Mouse (Mus musculus) small intestine, adult 2 months (tissue): ENCODE results near the gene C5ar2. TPM values are rescaled to one million over a fixed set of nuclear protein-coding genes. Genes with fewer than 3 reads are reported as not detected.
"Not testable (repeated sequence)": the region's sequence is repeated elsewhere in the genome, so short reads cannot be mapped to it uniquely, and the experiment has no call there.

Experiments used
- H3K27ac ChIP-seq: fragments of 200-500 bp; 2 replicates; pipeline ENCODE4 v1.5.1; 2012; ENCODE audit warnings: low read depth, low read length, control low read depth, inconsistent platforms; ENCODE audit not compliant: insufficient read depth
- H3K27me3 ChIP-seq: fragments of 200-500 bp; 2 replicates; pipeline ENCODE4 v1.6.1; 2012; ENCODE audit warnings: mild to moderate bottlenecking, moderate library complexity, low read length, inconsistent platforms; ENCODE audit not compliant: control insufficient read depth, insufficient read depth
- H3K36me3 ChIP-seq: fragments of 200-500 bp; 2 replicates; pipeline ENCODE4 v1.6.1; 2012; ENCODE audit warnings: mild to moderate bottlenecking, low read length, control low read depth, inconsistent platforms; ENCODE audit not compliant: control insufficient read depth, insufficient read depth
- H3K4me1 ChIP-seq: fragments of 200-500 bp; 2 replicates; pipeline ENCODE4 v1.6.1; 2012; ENCODE audit warnings: low read length, inconsistent platforms, mixed read lengths; ENCODE audit not compliant: control insufficient read depth, insufficient read depth, insufficient read length
- H3K4me3 ChIP-seq: fragments of 200-500 bp; 2 replicates; pipeline ENCODE4 v1.5.1; 2012; ENCODE audit warnings: low read depth, mild to moderate bottlenecking, control low read depth, inconsistent platforms, low read length, moderate library complexity
- CTCF ChIP-seq: fragments of 200-500 bp; IDR thresholded peaks from 2 replicates; pipeline ENCODE4 v1.5.1; 2012; ENCODE audit warnings: low read depth, mild to moderate bottlenecking, control low read depth, inconsistent platforms, low read length, moderate library complexity, mixed read lengths; ENCODE audit not compliant: insufficient replicate concordance, insufficient read length; ENCODE audit errors: extremely low read depth
- POLR2A ChIP-seq: fragments of 200-500 bp; IDR thresholded peaks from 2 replicates; pipeline ENCODE4 v1.6.1; 2012; ENCODE audit warnings: low read depth, mild to moderate bottlenecking, control low read depth, inconsistent platforms, low read length, moderate library complexity
- WGBS: fragments of 180-500 bp; shearing (Covaris S2); methylation state at CpG from one replicate; pipeline ENCODE4 v1.1.7; 2018; 5-methylcytosine and 5-hydroxymethylcytosine counted together
- polyA plus RNA-seq: library from polyadenylated mRNA; depleted of rRNA; stranded (reverse); fragments of >200 nt; gene quantifications from 2 replicates; pipeline ENCODE4 v1.2.3, GENCODE M21; 2012

The C5ar2 gene
- polyA plus RNA-seq, 1 experiment = 0.32 TPM

DNA sequence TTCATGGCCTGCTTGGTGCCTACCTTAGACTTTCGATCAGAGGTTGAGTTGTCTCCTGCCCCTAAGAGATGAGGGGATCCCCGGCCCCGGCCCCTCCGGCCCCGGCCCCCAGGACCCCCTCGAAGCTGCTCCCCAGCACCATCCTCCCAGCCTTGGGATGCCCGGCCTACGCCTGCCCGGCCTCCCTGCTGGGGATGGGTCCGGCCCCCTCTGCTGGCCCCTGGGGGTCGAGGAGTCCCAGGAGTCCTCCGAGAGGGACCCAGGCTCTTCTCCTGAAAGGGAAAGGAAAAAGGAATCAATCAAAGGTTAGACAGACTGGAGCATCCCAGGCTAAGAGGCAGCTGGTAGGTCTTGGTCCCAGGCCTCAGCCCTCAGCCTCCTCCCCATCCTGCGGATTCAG is 38.4 kb upstream of the C5ar2 start:
- Histone ChIP-seq H3K4me3 (no peak overlapping the region), H3K4me1 (no peaks in the 10 kb centered on the region), H3K27ac (no peak overlapping the region), H3K27me3 (no peaks in the 10 kb centered on the region), H3K36me3 (peaks cover 53% of the 10 kb centered on the region)
- TF ChIP-seq CTCF (no peak), POLR2A (no peak)
- WGBS = 94% methylated on average over 13 of the region's 13 CpGs

DNA sequence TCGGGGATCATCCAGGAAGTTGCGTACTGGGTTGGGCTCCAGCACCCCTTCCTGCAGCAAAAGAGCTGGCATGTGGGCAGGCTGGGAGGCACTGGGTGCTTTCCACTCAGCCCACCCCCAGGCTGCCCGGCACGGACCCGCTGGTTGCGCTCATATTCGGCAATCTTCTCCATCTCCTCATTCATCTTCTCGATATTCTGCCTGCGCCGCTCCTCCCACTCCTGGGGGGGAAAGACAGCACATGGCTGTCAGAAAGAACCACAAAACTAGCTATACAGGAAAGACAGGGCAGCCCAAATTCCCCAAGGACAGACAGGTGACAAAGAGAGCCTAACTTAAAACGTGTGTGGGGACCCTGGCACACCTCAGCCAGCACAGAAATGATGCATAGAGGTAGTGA is 36.8 kb upstream of the C5ar2 start:
- peaks cover 62% of the 10 kb centered on the region for H3K36me3 ChIP-seq
- no peak overlapping the region for H3K27ac ChIP-seq
- peaks cover 7% of the 10 kb centered on the region; the same call in 1 of the 2 replicates for H3K4me1 ChIP-seq
- H3K27me3 ChIP-seq = no peaks in the 10 kb centered on the region
- WGBS = 89% methylated on average over 11 of the region's 11 CpGs
- no peak for TF ChIP-seq CTCF
- TF ChIP-seq POLR2A = no peak
- H3K4me3 ChIP-seq = no peak overlapping the region

DNA sequence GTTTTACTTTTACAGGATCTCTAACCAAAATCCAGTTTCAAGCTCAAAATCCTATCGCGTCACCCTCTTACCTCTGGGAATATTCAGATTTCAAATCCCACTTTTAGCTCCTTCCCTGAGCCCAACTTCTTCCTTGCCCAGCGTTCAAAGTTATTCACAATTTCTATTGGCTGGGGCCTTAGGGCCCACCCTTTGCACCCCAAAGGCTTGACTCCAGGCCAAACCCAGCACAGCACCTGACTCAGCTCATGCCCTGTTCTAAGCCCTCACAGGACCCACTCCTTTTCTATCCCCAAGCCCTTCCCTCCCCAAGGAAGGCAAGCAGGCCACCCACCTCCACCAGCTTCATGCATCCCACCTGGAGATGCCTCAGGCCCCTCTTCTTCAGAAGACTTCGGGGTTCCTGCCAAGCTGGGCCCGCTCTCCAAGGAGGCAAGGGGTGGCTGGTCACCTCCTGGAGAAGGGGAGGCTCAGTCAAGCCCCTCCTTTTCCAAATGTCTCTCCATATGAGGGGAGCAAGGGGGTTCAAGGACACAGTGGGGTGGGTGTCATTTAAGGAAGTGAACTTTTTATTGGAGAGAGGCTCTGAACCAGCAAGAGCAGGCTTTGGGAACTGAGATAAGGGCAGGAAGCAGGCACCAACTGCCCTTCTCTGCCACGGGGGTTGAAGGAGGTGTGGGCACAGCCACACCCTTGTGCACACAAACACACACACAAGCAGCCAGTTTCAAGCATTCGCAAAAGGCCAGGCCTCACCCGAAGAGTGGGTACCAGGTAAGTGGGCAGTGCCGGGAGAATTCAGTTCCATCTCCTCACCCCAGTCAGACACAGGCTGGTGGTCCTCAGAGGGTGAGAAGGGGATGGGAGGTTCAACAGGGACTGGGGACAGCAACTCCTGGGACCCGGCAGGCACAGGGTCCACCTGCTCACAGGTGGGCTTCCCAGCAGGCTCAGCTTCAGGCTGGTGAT is 31.3 kb upstream of the C5ar2 start:
- TF ChIP-seq CTCF (no peak), POLR2A (no peak)
- Histone ChIP-seq H3K27ac (peak overlapping the region; percentile 77), H3K36me3 (peaks cover 31% of the 10 kb centered on the region), H3K4me1 (peaks cover 31% of the 10 kb centered on the region), H3K27me3 (no peaks in the 10 kb centered on the region), H3K4me3 (peak overlapping the region; percentile 38)
- 43% methylated on average over 10 of the region's 10 CpGs for whole genome bisulfite sequencing

DNA sequence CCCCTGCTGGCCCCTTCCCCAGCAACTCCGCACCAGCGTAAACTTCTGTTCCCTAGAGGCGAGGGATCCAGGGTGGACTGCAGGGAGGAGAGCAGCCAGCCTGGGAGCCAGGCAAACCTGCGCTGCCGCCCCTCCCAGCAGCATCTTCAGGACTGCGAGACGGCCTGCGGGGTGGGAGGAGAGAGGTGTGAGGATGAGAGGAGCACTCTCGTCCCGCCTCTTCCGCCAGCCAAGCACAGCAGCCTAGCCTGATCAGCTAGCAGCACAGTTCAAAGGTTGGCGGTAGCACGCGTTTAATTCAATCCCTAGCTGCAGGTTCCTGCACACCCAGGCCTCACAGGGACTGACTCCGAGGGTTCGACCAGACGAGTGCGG is 29.8 kb upstream of the C5ar2 start:
- H3K27ac ChIP-seq = peak overlapping the region; percentile 71
- 1% methylated on average over 18 of the region's 18 CpGs for WGBS
- H3K36me3 ChIP-seq = peaks cover 25% of the 10 kb centered on the region
- H3K4me1 ChIP-seq = peaks cover 31% of the 10 kb centered on the region
- peak overlapping the region; percentile 93 for H3K4me3 ChIP-seq
- TF ChIP-seq CTCF (no peak), POLR2A (no peak)
- no peaks in the 10 kb centered on the region for H3K27me3 ChIP-seq

DNA sequence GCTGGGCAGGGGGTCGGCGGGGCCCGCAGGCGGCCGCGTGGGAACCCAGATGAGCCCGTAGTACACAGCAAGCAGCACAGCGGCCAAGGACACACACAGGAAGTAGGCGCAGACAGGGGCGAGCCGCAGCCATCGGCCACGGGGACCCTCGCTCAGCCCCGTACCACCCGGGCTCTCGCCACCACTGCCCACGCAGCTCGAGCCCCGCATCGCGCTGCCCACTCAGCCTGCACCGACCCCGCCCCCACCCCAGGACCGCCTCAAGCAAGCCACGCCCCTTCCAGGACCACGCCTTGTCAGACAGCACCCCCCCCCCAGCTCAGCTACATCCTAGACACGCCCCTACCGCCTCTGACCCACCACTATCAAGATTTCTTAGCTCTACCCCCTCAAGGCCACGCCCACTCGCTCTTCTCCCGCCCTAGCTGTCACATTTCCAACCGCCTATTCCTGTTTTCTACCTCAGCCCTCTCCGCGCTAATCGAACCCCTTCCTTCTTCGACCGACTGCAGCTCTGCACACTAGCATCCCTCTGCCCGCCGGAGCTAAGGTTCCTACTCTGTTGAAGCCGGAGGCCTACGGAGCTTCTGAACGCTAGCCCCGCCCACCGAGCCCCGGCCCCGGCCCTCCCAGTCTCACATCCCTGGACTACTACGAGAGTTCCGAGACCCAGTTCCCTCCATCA is 29.3 kb upstream of the C5ar2 start, which contains the start of gene Inafm1:
TSS of gene Inafm1 (minus strand) at position 537 of the 685 bp plus-strand sequence.
- Histone ChIP-seq H3K36me3 (peaks cover 20% of the 10 kb centered on the region), H3K27me3 (no peaks in the 10 kb centered on the region), H3K4me1 (peaks cover 31% of the 10 kb centered on the region), H3K4me3 (peak within 1 kb of the TSS; percentile 93), H3K27ac (peak within 1 kb of the TSS; percentile 76)
- 1% methylated on average over 48 of the region's 49 CpGs for WGBS
- no peak for TF ChIP-seq CTCF
- TF ChIP-seq POLR2A = 0 out of 2 replicates have a peak, but pooled peaks have one; percentile 15

DNA sequence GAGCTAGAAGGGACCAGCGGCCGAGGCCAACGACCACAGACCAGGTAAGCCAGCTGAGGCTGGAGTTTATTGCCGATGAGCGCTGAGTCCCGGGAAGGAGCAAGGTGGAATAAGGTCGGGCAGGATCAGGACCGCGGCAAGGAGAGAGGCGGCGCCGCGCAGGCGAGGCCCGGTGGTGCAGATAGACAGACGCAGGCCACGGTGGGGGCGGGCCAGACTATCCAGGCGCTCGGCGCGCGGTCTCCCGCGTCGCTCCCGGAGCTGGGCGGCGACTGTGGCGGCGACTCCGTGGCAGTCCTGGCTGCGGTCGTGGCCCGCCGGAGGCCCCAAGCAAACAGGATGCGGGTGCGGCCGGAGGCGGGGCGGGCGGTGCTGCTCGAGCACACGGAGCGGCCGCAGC is 28.7 kb upstream of the C5ar2 start:
- H3K36me3 ChIP-seq = peaks cover 16% of the 10 kb centered on the region
- H3K27ac ChIP-seq = peak overlapping the region; percentile 76
- under 1% methylated on average over 46 of the region's 46 CpGs for WGBS
- peaks cover 31% of the 10 kb centered on the region for H3K4me1 ChIP-seq
- H3K4me3 ChIP-seq = peak overlapping the region; percentile 93
- TF ChIP-seq CTCF (peak; percentile 24; the same call in 1 of the 2 replicates), POLR2A (no peak; the same call in 1 of the 2 replicates)
- no peaks in the 10 kb centered on the region for H3K27me3 ChIP-seq

DNA sequence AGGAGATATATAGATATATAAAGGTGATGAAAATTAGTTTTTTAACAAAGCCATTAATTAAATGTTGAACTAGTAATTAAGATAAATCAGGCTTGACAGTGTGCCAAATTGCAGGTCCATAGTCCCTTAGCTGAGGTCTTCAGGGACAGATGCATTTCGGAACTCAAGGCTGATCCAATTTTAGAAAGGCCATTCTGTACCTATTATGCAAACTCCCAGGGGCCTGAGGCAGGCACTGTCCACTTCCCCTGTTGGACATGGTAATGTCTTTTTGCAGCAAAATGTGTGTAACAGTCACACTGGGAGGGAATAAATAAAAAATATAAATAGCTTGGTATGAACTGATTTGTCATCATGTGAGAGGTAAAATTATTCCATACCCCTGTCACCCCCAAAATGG is 27.2 kb upstream of the C5ar2 start:
- Histone ChIP-seq H3K4me3 (no peak overlapping the region), H3K27me3 (no peaks in the 10 kb centered on the region), H3K27ac (no peak overlapping the region), H3K4me1 (peaks cover 28% of the 10 kb centered on the region), H3K36me3 (peaks cover 11% of the 10 kb centered on the region)
- no peak for TF ChIP-seq CTCF
- TF ChIP-seq POLR2A = no peak
- 54% methylated on average over 1 of the region's 1 CpGs for WGBS

DNA sequence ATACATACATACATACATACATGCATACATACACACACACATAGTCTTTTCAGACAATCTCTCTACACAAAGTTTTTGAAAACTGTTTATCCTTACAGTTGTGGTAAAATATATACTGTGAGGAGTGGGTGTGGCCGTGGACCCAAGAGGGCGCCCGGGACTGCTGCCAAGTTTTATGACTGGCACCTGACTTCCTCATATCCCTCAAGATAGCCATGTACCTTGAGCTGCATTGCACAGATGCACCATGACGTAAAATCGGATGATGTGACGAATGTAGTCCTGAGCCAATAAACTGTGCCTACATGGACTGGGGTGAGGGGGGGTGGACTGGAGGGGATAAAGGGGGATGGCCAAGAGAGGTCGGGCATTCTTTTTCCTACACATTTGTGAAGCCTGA is 22.6 kb upstream of the C5ar2 start:
- 0 out of 2 replicates have a peak overlapping the region, but pooled peaks have one; percentile 32 for H3K27ac ChIP-seq
- H3K36me3 ChIP-seq, H3K4me1 ChIP-seq, H3K4me3 ChIP-seq, H3K27me3 ChIP-seq: not testable (repeated sequence)
- WGBS = 18% methylated on average over 7 of the region's 7 CpGs
